Mouse (Mus musculus): Measurements from ENCODE around the gene Syne1.

Gene Syne1

DNA sequence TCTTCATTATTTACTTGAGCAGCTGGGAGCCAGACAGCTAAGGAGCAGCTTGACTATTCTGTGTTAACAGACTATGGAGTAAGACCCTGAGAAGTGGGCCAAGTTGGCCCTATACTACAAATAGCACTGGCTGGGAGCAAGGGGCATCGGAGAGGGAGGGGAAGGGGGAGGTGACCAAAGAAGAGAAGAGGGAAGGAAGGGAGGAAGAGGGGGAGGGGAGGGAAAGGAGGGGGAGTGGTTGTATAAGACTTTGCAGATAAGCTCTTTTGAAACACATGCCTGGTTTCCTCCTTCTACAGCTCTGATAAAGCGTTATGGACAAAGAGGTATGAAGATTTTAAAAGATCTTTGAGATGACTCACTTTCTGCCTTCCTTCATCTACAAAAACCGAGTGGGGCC, 36.0 kb downstream of the Syne1 start:
- no peak for DNase-seq

DNA sequence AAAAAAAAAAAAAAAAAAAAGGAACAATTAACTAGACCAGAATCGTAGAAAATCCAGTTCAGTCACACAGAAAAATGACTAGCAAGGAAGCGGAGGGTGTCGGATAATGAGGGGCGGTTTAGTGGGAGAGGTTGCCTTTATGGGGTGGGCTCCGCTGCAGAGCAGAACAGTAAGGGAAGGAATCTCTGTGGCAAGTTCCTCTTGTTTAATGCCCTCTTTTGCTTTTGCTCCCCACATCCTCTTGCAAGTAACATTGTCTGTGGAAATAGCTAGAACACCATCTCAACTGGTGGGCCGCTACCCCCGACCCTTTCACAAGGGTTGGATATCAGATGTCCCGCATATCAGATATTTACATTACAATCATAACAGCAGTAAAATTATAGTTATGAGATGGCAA, 37.1 kb downstream of the Syne1 start:
- no peak for DNase-seq

DNA sequence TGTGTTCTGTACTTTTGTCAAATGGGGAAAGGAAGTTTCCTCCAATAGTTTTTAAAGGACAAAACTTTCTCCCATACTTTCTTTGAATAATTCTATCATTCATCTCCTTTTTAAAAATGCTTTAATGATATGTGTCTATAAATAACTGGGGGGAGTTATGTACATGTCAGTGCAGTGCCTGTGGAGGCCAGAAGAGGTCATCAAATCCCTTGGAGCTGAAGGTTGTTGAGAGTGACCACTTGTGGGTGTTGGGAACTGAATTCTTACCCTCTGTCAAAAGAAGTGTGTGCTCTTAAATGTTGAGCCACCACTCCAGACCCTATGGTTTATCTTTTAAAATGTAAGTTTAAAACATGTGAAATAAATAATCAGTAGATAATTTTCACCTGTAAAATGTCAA, 39.0 kb downstream of the Syne1 start:
- peak; percentile 63 for DNase-seq

DNA sequence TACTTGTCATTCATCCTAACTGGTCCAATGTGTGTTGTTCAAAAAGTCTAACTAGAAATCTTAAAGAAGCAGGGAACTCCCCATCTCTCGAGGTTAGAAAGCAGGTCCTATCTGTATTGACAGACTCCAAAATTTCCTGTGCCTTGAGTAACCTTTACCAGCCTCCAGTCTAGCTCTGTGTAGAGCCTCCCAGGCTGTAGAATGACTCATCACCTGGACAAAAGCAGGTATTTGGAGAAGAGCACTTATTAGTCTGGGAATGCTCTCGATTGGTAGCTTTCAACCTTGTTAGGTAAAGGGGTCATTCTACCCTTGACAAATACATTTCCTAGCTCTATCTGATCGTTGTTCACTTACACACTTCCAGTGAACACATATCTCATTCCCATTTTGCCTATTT, 39.9 kb downstream of the Syne1 start:
- DNase-seq: no peak

DNA sequence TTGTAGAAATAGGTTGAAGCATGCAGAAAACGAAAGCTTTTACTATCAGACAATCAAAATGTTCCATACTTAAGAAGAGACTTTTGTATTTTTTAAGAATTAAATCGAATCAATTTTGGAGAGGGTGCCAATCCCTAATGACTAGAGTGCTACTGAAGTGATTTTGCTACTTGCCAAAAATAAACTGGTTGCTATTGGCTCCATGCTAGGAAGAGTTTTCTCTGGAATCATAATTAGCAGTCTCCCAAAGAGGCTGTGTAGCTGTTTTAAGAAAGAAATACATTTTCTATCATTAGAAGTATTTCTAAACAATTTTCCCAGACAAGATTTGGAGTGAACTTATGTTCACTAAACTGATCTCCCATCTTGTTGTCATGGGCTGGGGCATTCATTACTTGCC, 43.8 kb downstream of the Syne1 start:
- DNase-seq: no peak

DNA sequence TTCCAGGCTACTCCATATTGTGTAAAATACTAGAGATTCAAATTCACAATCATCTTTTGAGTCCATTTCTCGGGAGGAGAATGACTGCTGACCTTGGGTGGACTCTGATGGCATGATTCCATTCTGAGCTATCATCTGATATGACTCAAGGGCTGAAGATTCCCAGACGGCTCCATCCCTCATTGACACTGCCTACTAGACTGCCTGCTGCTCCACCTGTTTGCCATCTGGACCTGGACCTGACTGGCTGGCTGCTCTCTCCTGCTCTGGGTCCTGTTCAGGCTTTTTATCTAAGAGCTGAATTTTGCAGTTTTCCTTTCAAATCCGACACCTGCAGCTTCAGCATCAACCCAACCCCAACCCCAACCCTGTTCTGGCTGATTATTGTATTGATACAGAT, 46.5 kb downstream of the Syne1 start:
- peak; percentile 95 for DNase-seq

DNA sequence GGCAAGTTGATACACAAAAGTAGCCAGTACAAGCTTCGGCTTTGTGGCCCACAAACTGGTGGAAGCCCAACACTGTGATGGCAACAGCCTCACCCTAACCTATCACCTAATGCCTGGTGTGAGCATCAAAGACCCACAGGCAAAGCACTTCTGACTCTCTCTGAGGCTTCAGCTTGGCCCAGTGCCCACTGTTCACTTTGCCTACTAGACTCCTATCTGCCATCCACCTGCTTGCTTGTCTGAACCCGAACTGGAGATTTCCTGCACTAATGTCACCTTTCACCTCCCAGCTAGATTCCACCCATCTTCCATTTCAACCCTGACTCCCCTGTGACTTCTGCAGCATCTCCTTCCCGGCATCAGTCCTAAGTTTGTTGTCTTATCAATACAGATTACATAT, 47.4 kb downstream of the Syne1 start:
- peak; percentile 78 for DNase-seq

DNA sequence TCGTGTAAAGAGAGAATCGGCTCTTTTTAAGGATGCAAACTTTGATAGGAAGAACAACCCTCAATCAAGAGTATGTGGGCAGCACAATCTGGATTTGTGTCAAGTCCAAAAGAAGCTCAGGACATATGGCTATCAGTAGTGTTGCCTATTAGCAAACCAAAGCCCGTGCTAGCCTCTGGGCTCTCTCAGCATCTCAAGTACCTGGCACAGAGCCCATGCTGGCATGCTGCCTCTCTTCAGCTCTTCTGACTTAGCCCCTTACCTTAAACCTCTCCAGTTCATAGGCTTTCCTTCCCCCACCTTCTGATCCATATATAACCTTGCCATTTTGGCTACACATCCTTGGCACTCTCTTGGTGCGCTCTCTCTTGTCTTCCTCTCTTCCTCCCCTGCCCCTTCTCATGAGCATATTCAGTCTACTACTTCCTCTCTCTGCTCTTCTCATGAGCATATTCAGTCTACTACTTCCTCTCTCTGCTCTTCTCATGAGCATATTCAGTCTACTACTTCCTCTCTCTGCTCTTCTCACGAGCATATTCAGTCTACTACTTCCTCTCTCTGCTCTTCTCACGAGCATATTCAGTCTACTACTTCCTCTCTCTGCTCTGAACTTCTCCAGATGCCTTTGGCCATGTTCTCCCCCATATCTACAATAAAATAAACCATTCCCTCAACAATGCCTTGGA, 51.5 kb downstream of the Syne1 start:
- peak; percentile 75 for DNase-seq

DNA sequence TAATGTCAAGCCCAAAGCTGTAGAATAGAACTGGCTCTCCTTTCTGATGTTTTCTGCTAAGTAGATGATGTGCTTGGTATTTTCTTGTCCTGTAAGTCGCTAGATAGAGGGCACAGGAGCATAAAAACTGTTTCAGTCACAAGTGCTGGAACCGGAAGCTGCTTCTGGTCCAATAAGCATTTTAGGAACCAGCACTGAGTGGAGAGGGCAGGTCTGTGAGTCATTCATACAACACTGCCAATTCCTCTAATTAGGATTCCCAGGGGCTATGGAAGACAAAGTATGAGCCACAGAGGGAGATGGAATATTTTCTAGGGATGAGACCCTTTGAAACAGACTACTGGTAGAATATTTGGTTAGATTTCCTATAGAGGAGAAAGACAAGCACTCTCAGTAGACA, 53.4 kb downstream of the Syne1 start:
- no peak for DNase-seq

DNA sequence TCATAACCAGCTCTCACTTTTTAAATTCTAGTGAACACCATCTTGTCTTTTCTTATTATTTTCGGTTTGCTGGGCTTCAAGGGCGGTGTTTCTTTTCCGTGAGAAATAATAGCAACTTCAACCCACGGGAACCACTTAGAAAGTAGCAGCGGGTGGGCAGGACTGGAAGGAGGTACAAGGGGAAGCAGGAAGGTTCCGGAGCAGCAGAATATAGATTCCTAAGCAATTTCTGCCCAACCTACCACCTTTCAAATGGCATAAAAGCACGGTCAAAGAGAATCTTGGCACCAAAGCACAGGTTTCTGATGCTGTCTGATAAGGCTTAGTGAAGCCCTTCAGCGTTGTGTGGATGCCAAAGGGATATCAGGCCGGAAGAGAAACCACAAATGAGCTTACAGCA, 60.2 kb downstream of the Syne1 start:
- no peak for DNase-seq

DNA sequence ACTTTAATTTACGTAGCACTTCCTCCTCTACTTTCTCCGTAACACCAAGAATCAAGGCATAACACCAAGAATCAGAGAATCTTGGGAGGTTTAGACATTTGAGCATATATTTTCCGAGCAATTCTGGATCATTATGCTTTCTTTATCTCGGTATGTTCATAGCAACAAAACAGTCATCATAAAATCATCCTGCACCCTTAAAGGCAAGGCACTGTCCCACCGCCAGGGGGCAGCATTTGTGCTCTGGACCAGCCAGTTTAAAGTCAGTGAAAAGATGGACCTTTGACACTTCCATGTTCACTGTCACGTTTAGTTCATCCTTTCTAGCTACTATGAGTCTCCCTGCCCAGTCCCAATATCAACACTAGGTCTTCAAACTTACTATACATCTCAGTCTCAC, 61.3 kb downstream of the Syne1 start:
- no peak for DNase-seq

DNA sequence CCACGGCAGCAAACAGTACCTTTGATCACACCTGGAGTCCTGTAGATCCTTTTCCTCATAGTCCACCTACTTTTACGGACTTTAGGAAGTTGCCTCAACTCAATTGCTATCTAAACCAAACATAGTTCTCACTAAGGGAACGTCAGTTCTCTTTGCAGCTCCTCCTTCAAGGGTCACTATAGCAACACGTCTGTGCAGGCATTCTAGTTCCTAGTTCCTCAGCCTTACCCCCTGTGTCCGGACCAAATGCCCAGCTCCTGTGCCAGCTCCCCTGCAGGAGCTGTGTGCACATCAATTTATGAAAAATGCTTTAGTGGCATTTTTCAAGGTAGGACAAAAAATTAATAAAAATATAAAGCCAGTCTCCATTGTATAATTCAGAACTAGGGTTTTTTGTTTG, 63.2 kb downstream of the Syne1 start:
- DNase-seq: peak; percentile 95

DNA sequence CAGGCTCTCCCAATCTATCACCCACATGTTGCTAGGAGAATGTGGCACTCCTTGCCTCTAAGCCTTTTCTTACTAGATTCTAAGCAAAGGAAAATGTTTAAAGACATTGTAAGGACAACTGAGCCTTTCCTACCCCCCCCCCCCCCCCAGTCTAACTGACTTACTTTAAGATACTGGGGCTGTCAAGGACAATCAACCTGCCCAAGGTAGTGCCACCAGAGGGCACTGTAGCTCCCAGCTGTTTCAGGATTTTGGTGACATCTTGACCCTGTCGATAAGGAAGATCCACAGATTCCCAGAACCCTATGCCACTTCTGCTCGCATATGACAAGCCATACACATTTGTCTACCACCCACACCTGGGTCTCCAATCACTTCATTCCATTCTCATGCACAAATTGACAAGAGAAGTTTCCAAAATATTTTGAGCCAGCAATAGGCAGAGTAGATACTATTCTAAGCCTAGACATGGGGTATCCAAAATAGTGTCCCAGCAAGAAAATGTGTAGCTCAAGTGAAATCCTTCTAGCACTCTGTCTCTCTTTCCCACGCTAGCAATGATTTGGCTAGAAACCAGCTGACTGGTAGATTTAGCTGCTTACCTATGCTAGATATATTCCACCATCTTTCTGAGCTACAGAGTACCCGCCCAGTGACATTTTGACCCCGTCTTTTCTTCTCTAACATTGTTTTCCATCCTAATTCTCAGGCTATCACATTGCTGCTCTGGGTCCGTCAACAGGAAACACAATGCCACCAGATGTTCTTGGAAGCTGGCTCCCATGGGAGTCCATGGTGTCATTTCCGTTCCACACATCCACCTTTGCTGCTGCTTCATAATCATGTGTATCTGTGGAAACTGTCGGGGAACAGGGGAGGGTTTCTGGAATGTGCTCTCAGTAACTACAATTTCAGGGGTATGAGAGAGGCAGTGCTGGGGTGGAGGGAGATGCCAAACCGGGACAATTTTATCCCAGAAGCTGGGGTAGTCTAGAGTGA, 70.4 kb downstream of the Syne1 start:
- no peak for DNase-seq

DNA sequence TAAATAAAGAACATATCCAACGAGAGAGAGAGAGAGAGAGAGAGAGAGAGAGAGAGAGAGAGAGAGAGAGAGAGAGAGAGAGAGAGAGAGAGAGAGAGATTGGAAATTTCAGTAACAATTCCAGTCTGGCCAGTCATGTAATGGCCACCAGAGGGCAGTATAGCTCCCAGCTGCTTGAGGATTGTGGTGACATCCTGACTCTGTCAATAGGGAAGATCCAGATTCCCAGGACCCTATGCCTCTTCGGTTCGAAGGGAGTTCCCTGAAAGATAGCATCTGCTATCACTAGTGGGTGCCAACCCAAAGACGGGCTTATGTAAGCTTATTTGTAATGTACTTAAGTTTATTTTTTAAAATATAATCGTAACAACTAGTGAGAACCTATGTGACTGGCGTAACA, 71.2 kb downstream of the Syne1 start:
- peak; percentile 64 for DNase-seq

DNA sequence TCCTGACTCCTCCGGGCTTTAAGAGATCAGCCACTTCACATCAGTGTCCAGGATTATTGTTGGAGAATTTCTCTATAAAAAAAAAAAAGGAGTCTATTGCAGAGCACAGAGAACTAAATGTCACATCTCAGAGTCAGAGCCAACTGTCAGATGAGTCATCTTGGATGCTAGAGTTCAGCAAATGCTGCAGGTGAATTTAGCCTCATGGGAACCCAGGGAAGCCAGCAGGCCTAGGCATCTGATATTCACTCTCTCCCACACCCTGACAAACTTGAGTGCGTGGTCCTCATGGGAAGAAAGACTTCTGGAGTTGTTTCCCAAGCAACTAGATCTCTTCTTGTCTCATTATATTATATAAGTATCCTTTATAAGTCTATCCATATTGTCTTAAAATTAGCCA, 82.6 kb downstream of the Syne1 start:
- DNase-seq: peak; percentile 71

DNA sequence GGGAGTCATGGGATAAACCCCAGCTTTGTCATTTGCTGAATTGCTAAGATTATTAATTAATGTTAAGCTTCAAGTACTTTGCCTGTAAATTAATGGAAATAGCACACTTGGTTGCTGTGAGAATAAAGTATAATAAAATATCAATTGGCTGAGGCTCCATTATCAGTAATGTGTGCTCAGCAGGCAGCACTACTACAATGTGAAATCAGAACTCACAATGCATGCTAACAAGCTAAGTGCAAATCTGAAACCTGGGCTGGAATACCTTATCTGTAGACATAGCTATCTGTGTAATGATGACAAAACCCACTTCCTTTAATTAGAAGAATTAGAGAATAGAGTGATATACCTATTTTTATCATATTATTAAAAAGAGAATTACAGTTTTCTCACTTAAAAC, 97.5 kb downstream of the Syne1 start:
- no peak for DNase-seq

DNA sequence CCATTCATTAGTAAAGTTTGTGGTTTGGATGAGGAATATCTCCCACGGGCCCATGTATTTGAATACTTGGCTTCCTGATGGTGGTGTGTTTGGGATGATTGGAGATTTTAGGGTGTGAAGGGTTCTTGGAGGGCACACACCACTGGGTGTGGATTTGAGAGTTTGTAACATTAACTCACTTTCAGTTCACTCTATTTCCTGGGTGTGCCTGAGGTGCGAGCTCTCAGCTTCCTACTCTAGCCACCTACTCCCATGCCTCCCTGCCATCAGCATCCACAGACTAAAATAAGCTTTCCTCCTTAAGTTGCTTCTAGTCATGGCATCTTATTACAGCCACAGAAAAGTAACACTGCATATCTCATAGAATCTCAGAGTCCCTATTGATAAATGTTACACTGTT, 101.3 kb downstream of the Syne1 start:
- no peak for DNase-seq

DNA sequence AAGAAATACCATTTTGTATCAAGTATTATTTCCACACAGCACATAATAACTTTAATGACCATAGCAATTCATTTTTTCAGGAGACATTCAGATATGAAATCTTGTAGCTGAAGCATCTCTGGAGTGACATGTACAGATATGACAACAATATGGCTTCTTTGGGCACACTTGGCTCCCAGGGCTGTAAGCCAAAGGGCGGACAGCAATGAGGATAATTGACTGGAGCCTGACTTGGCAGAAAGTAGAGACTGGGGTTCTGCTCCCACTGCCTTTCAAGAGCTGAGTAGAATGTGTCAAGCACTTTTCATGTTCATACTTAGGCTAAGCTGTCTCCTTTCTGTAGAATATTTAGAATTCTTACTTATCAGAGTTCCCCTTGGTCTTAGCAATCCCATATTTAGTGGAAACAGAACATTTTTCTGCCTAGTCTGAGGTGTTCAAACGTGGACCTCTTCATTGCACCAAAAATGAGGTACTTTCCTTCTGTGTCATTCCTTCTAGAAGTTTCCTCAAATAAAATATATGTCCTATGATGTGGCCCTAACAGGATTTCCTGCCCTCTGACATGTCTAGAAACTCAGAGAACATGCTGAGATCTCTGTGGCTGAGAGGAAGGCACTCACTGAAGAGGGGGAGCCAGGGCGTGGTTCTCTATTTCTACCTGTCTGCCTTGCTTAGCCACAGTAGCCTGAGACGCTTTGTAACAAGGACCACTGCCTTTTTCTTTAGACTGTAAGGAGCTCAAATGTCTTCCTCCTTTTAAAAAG, 103.1 kb downstream of the Syne1 start:
- peak; percentile 75 for DNase-seq

DNA sequence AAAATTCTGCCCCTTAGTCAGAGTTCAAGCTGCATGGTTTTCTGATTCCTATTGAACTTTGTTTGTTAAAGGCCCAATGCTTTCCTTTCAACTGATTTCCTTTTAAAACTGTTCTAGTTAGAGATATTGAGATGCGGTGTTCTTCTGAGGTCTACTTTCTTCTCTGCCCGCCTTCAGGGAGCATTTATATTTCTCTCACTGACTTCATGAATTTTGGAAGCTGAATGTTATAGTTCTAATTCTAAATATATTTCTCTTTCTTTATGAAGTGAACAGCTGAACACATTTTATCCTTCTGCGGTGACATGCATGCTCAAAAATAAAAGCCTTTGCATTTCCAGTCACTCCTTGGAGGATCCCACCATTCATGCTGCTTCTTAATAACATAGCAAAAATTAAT, 106.0 kb downstream of the Syne1 start:
- DNase-seq: no peak

DNA sequence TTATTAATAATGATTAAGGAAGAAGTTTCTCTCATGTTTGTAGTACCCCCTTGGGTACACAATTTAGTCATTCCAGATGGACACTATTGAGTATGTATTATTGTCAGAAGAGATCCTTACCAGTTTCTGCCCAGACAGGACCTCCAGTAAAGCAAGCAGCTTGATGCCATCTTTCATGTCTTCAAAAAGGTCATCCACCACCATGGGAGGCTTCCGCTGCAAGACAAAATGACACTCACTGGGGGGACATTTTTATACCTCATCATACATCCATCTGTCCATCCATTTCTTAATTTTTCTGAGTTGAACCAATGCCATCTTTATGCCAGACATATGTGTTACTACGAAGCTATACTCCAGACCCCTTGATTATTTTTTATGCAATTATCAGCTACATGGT, 108.3 kb downstream of the Syne1 start:
- peak; percentile 41 for DNase-seq

DNA sequence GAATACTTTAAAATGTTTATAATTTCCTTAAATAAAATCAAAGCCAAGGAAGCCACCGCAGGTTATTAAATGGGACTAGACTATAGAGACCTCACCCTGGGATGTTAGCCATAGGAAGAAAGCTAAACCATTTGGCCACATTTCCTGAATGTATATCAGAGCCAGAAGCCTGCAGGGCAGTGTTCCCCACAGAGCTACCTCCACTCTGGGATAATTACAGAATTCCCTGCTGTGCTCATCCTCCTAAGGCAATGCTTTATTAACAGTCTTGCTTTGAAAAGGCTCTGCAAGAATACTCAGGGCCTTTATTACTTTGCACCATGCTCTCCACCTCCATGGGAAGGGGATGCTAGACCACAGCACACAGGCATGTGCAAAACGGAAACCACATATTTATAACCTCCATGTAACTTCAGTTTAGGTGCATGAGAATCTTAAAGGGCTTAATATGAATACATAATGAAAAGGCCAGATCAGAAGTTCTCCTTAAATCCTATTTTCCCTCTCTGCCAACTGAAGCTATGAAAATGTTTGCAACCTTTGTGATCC, 111.4 kb downstream of the Syne1 start:
- peak; percentile 83 for DNase-seq

DNA sequence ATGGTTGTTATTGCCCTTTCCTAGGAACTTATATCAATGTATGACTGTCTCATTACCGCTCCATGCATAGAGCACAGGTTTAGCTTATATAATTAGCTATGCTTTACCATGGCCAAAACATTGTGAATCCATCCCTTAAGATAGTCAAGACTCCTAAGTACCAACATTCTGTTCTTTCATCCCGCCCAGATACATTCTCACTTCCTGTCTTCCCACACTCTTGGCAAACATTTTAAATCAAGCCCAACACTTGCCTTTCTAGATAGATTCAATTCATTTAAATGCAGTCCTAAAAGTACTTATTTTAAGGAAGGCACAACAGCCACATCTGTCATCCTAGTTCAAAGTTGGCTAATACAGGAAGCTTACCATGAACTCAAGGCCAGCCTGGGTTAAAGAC, 113.5 kb downstream of the Syne1 start:
- no peak for DNase-seq

DNA sequence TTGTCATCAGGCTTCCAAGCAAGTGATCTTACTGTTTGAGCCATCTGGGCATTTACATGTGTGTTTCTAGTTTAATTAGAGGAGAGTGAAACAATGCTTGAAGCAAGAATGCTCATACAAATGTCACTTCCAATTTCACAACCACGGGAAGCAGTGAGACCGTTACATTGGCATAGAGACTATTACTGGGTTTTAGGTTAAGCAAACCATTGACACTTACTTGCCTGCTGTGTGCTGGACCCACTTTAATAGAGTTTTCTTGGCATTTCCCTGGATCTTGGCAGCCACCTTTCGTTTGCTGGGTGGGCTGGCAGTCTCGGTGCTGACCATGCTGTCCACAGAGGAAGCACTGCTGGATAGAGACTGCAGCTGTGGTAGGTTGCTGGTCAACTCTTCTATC, 127.3 kb downstream of the Syne1 start:
- DNase-seq: peak; percentile 38
